In the genomic region with DNA sequence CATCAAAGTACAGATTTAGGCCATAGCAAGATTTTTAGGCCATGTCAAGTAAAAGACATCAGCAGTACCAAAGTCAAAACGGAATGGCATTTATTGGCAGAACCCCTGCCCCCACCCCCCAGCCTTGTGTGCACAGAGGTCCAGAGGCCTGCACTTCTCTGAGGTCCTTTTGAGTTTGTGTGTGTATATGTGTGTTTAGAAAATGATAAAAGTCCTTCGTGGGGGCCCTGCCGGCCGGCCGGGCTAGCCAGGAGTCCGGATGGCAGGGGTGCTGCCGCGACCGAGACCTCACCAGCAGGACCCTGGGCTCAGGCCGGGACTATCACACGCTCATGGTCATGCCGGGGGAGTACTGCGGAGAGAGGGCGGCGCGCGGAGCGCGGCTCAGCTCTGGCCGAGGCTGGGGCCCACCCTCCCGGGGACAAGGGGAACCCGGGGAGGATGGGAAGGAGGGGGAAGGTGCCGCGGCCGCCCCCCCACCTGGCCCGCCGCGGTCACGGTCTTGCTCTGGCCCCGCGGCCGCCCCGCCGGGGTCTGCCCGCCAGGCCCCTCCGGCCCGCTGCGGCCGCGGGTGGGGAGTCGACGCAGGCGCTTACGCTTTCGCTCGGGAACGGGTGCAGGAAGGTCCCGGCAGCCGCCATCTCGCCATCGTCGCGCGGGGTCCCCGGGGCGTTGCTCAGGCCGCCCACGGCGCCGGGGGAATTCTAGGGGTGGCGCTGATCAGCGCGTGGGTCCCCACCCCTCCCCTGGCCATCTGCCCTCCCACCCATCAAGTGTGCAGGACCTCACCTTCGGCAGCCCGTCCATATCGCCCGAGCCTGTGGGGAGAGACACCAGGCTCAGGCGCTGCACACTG, we compare ENCODE assay signal across 9 mouse cellular contexts. TPM values are rescaled to one million over a fixed set of nuclear protein-coding genes. Genes with fewer than 3 reads are reported as not detected.
A peak's percentile ranks its signal among the peaks of the same experiment; 100 is the strongest.
DNase-seq lines count a peak whose midpoint lies in the region; ATAC-seq lines count a peak whose summit lies in the region.
"Had no signal": no experiment of that assay in that cellular context is flagged by ENCODE, and none has a peak within 500 bp of the region (broad histone marks: within the 10 kb centered on the region; RNA-seq: fewer than 3 reads in every experiment).

No protein-coding gene starts in this region.

- intact Hi-C loops in heart, postnatal 36 days (cut with DNase I): no loop called here

- 0 out of 2 replicates have a peak, but pooled peaks have one; percentile 0 for ATAC-seq in midbrain, embryonic 11.5 days (ENCODE audit: low FRiP score)

- H3K4me2 ChIP-seq in midbrain, embryonic 11.5 days: peak overlapping the region; percentile 77

- peak overlapping the region; percentile 80 for H3K9ac ChIP-seq in midbrain, embryonic 11.5 days (ENCODE audit: low read length)

- H3K4me1 ChIP-seq in heart, embryonic 10.5 days: peaks cover 90% of the 10 kb centered on the region
- H3K4me1 ChIP-seq in midbrain, embryonic 11.5 days (ENCODE audit: control insufficient read depth, insufficient read depth, low read length): peaks cover 52% of the 10 kb centered on the region

- WGBS in heart, embryonic 10.5 days: 6% methylated on average over 44 of the region's 68 CpGs
- WGBS in midbrain, embryonic 11.5 days: 5% methylated on average over 67 of the region's 68 CpGs

- H3K4me3 ChIP-seq in heart, embryonic 10.5 days: peak overlapping the region; percentile 68
- peak overlapping the region; percentile 36 for H3K4me3 ChIP-seq in midbrain, embryonic 11.5 days (ENCODE audit: low read depth, low read length)
- H3K4me3 ChIP-seq: megakaryocyte, embryonic 14.5 days had no signal

- no peak for DNase-seq in heart, embryonic 10.5 days (ENCODE audit: low spot score)
- no peak for DNase-seq in heart, postnatal 36 days
- peak; percentile 41 for DNase-seq in cerebellum, adult 8-10 months
- DNase-seq in heart, postnatal 4 days: peak; percentile 40
- DNase-seq in midbrain, embryonic 11.5 days (ENCODE audit: low spot score, missing footprints): peak; percentile 91
- DNase-seq in layer of hippocampus, adult 11-12 months (ENCODE audit: low spot score): no peak
- no peak for DNase-seq in thymus, postnatal 14 days
- no peak for DNase-seq in right cerebral cortex, postnatal 10 days (ENCODE audit: low spot score in 2 of 2)

- H3K27ac ChIP-seq in heart, embryonic 10.5 days: peak overlapping the region; percentile 89
- H3K27ac ChIP-seq in midbrain, embryonic 11.5 days (ENCODE audit: low read depth, low read length): no peak overlapping the region

- H3K36me3 ChIP-seq in heart, embryonic 10.5 days: peaks cover 30% of the 10 kb centered on the region
- H3K36me3 ChIP-seq in midbrain, embryonic 11.5 days (ENCODE audit: control insufficient read depth, insufficient read depth, low read length): no peaks in the 10 kb centered on the region

- no peaks in the 10 kb centered on the region for H3K9me3 ChIP-seq in heart, embryonic 10.5 days
- no peaks in the 10 kb centered on the region for H3K9me3 ChIP-seq in midbrain, embryonic 11.5 days (ENCODE audit: control insufficient read depth, low read length)

- peaks cover 24% of the 10 kb centered on the region; the same call in 1 of the 2 replicates for H3K27me3 ChIP-seq in heart, embryonic 10.5 days (ENCODE audit: insufficient read depth, poor library complexity, severe bottlenecking)
- peaks cover 6% of the 10 kb centered on the region; the same call in 1 of the 2 replicates for H3K27me3 ChIP-seq in midbrain, embryonic 11.5 days (ENCODE audit: control insufficient read depth, insufficient read depth, low read length)
- H3K27me3 ChIP-seq: megakaryocyte, embryonic 14.5 days had no signal

RNA-seq across cellular contexts. Expression of gene Isyna1, which starts 3.5 kb away (rescaled TPM):
- polyA plus RNA-seq in heart, embryonic 10.5 days (2016; fragmentation: Nextera tagmentation; extraction: Ambion mirVana): 192 and 214 TPM in 2 replicates
- 10 to 100 TPM; 22.2 to 25.8 TPM for total RNA-seq in heart, postnatal 36 days (2021)
- 10 to 100 TPM; 38.9 to 41.6 TPM for total RNA-seq in heart, postnatal 4 days (2021)
- polyA plus RNA-seq in midbrain, embryonic 11.5 days (2014; fragmentation: Nextera tagmentation; extraction: Ambion mirVana): 46.1 and 56.0 TPM in 2 replicates

RNA-seq across cellular contexts. Expression of gene Ssbp4, which starts 11.0 kb away (rescaled TPM):
- polyA plus RNA-seq in heart, embryonic 10.5 days (2016; fragmentation: Nextera tagmentation; extraction: Ambion mirVana): 67.3 and 107 TPM in 2 replicates
- 10 to 100 TPM; 28.9 to 35.0 TPM for total RNA-seq in heart, postnatal 36 days (2021)
- total RNA-seq in heart, postnatal 4 days (2021): 10 to 100 TPM; 73.8 to 78.5 TPM
- 87.8 and 96.9 TPM in 2 replicates for polyA plus RNA-seq in midbrain, embryonic 11.5 days (2014; fragmentation: Nextera tagmentation; extraction: Ambion mirVana)

RNA-seq across cellular contexts. Expression of gene Lrrc25, which starts 18.3 kb away (rescaled TPM):
- 0.15 and 1.4 TPM in 2 replicates for polyA plus RNA-seq in heart, embryonic 10.5 days (2016; fragmentation: Nextera tagmentation; extraction: Ambion mirVana)
- 1 to 10 TPM; 1.9 to 3.0 TPM for total RNA-seq in heart, postnatal 36 days (2021)
- total RNA-seq in heart, postnatal 4 days (2021): 1 to 10 TPM; 1.1 to 1.5 TPM
- polyA plus RNA-seq in midbrain, embryonic 11.5 days (2014; fragmentation: Nextera tagmentation; extraction: Ambion mirVana): 1.2 and 1.3 TPM in 2 replicates

RNA-seq across cellular contexts. Expression of gene Gdf15, which starts 34.6 kb away (rescaled TPM):
- polyA plus RNA-seq in heart, embryonic 10.5 days (2016; fragmentation: Nextera tagmentation; extraction: Ambion mirVana): 0.43 and 1.6 TPM in 2 replicates
- 1 to 10 TPM in 1 of 2 experiments, under 1 TPM in 1; 0.22 to 1.6 TPM for total RNA-seq in heart, postnatal 36 days (2021)
- total RNA-seq in heart, postnatal 4 days (2021): 1 to 10 TPM; 2.7 to 3.5 TPM
- polyA plus RNA-seq in midbrain, embryonic 11.5 days (2014; fragmentation: Nextera tagmentation; extraction: Ambion mirVana): 0.10 and 0.11 TPM in 2 replicates

RNA-seq across cellular contexts. Expression of gene Ell, which starts 58.4 kb away (rescaled TPM):
- polyA plus RNA-seq in heart, embryonic 10.5 days (2016; fragmentation: Nextera tagmentation; extraction: Ambion mirVana): 15.8 and 18.5 TPM in 2 replicates
- total RNA-seq in heart, postnatal 36 days (2021): 10 to 100 TPM; 12.0 to 12.1 TPM
- total RNA-seq in heart, postnatal 4 days (2021): 10 to 100 TPM; 16.7 to 17.6 TPM
- polyA plus RNA-seq in midbrain, embryonic 11.5 days (2014; fragmentation: Nextera tagmentation; extraction: Ambion mirVana): 13.0 TPM in 2 replicates

Comparison
In these comparisons a context has a peak if more than half of its experiments do, and no peak if none do; other contexts are left out.
1. DNase-seq: peak in cerebellum, adult 8-10 months (single experiment), heart, postnatal 4 days (single experiment) and midbrain, embryonic 11.5 days (single experiment); none in heart, embryonic 10.5 days (single experiment), heart, postnatal 36 days (0 of 2), layer of hippocampus, adult 11-12 months (single experiment), thymus, postnatal 14 days (single experiment) and right cerebral cortex, postnatal 10 days (0 of 2).